Mouse (Mus musculus) T-cell, adult 2 months (primary cell): ENCODE measurements around the gene Cp.
A peak's percentile ranks its signal among the peaks of the same experiment; 100 is the strongest.
"Not testable (repeated sequence)": the region's sequence is repeated elsewhere in the genome, so short reads cannot be mapped to it uniquely, and the experiment has no call there.

Experiments used
- DNase-seq: peaks from one replicate; pipeline ENCODE4 v3.0.0; 2022; ENCODE audit warnings: low spot score

The Cp gene

GRCm38 (mm10) chr3:20007275-20007674, 50.4 kb downstream of the Cp start:
- DNase-seq, result no peak

GRCm38 (mm10) chr3:20007759-20008158, 50.9 kb downstream of the Cp start:
- DNase-seq, result no peak

GRCm38 (mm10) chr3:20010464-20010863, 53.6 kb downstream of the Cp start:
- no peak for DNase-seq

GRCm38 (mm10) chr3:20010905-20011304, 54.1 kb downstream of the Cp start:
- not testable (repeated sequence) for DNase-seq

GRCm38 (mm10) chr3:20014454-20014853, 57.6 kb downstream of the Cp start:
- no peak for DNase-seq

- DNase-seq, result no peak
Measured at GRCm38 (mm10) chr3:20018076-20018475, 61.2 kb downstream of the Cp start.

GRCm38 (mm10) chr3:20023832-20024231, 67.0 kb downstream of the Cp start:
- DNase-seq, result no peak

GRCm38 (mm10) chr3:20026481-20026880, 69.6 kb downstream of the Cp start:
- no peak for DNase-seq

GRCm38 (mm10) chr3:20026996-20027689, 70.3 kb downstream of the Cp start:
- no peak for DNase-seq

GRCm38 (mm10) chr3:20027788-20028187, 70.9 kb downstream of the Cp start:
- DNase-seq, result no peak

- DNase-seq, result no peak
Measured at GRCm38 (mm10) chr3:20028640-20029039, 71.8 kb downstream of the Cp start.

- DNase-seq, result no peak
Measured at GRCm38 (mm10) chr3:20030807-20031206, 74.0 kb downstream of the Cp start.

GRCm38 (mm10) chr3:20033761-20034718, 77.2 kb downstream of the Cp start:
- DNase-seq, result no peak

- peak; percentile 87 for DNase-seq
Measured at GRCm38 (mm10) chr3:20034719-20035404, 78.0 kb downstream of the Cp start, which contains the start of gene Hps3. Hps3 (minus strand) TSS chr3:20035315.

GRCm38 (mm10) chr3:20036069-20036468, 79.2 kb downstream of the Cp start:
- DNase-seq, result no peak

- DNase-seq, result not testable (repeated sequence)
Measured at GRCm38 (mm10) chr3:20041461-20041860, 84.6 kb downstream of the Cp start.

GRCm38 (mm10) chr3:20044736-20045135, 87.9 kb downstream of the Cp start:
- DNase-seq, result not testable (repeated sequence)

GRCm38 (mm10) chr3:20057306-20058196, 100.7 kb downstream of the Cp start, which contains the start of gene Hltf:
Hltf (plus strand) TSS chr3:20057811.
- peak; percentile 93 for DNase-seq

- DNase-seq, result no peak
Measured at GRCm38 (mm10) chr3:20058197-20058541, 101.3 kb downstream of the Cp start.
